19 mouse cellular contexts compared by ENCODE assay signal in genomic region chr8:95907885-95908284, GRCm38 (mm10).
"Had no signal": no experiment of that assay in that cellular context is flagged by ENCODE, and none has a peak within 500 bp of the region (broad histone marks: within the 10 kb centered on the region; RNA-seq: fewer than 3 reads in every experiment).

No protein-coding gene starts in this region.

- DNase-seq: lung, adult 18-20 months; lung, embryonic 14.5 days; lung, postnatal 10 days; lung, postnatal 4 days; midbrain, embryonic 14.5 days; retina, postnatal 1 day; right cerebral cortex, adult 18-20 months; right cerebral cortex, postnatal 25 days; right cerebral cortex, postnatal 4 days; spleen, adult 18-20 months; thymus, adult 18-20 months; thymus, postnatal 14 days; thymus, postnatal 36 days had no signal

- H3K9me3 ChIP-seq: midbrain, embryonic 10.5 days; midbrain, embryonic 12.5 days; neural tube, embryonic 13.5 days; neural tube, embryonic 15.5 days had no signal

- H3K9ac ChIP-seq: lung, embryonic 14.5 days; midbrain, embryonic 12.5 days; neural tube, embryonic 13.5 days; neural tube, embryonic 15.5 days had no signal

- H3K4me2 ChIP-seq: lung, embryonic 14.5 days; midbrain, embryonic 12.5 days; neural tube, embryonic 13.5 days; neural tube, embryonic 15.5 days had no signal

- H3K36me3 ChIP-seq: midbrain, embryonic 10.5 days; midbrain, embryonic 12.5 days; neural tube, embryonic 13.5 days; neural tube, embryonic 15.5 days had no signal

- H3K27ac ChIP-seq: midbrain, embryonic 10.5 days; midbrain, embryonic 12.5 days; neural tube, embryonic 13.5 days; neural tube, embryonic 15.5 days had no signal

- H3K27me3 ChIP-seq: midbrain, embryonic 12.5 days; neural tube, embryonic 13.5 days; neural tube, embryonic 15.5 days had no signal

- H3K4me1 ChIP-seq: midbrain, embryonic 10.5 days; midbrain, embryonic 12.5 days; neural tube, embryonic 13.5 days; neural tube, embryonic 15.5 days had no signal

- H3K4me3 ChIP-seq: midbrain, embryonic 10.5 days; midbrain, embryonic 12.5 days; myocyte; neural tube, embryonic 13.5 days; neural tube, embryonic 15.5 days had no signal

- ATAC-seq: midbrain, embryonic 16.5 days had no signal
